Mouse (Mus musculus) stomach, embryonic 15.5 days (tissue): ENCODE data around the gene Gm49711. TPM values are rescaled to one million over a fixed set of nuclear protein-coding genes. Genes with fewer than 3 reads are reported as not detected.

ENCODE experiments used
- polyA plus RNA-seq: library from polyadenylated mRNA; unstranded; fragments of >200 nt; fragmentation: Nextera tagmentation; extraction: Ambion mirVana; gene quantifications from 2 replicates; pipeline ENCODE4 v1.2.1, GENCODE M21; 2015

Gm49711 gene
- polyA plus RNA-seq, 1 experiment from 2014 or later: not detected

Other genes with a start within 250 kb of the Gm49711 start
- 87.9 and 94.9 TPM in 2 replicates for gene Mrps6, start within 50 bp of the Gm49711 start, polyA plus RNA-seq
- gene Slc5a3, start within 50 bp of the Gm49711 start, polyA plus RNA-seq: 4.7 and 4.8 TPM in 2 replicates
- 2.5 and 3.0 TPM in 2 replicates for gene Kcne2, start 234.1 kb downstream of the Gm49711 start, polyA plus RNA-seq
- 136 and 143 TPM in 2 replicates for gene Smim11, start 243.0 kb downstream of the Gm49711 start, polyA plus RNA-seq